Mouse (Mus musculus): ENCODE data around the gene Fam92b. TPM values are rescaled to one million over a fixed set of nuclear protein-coding genes. Genes with fewer than 3 reads are reported as not detected.

Gene Fam92b
- total RNA-seq (2022): not detected

GRCm38 (mm10) chr8:120177318-120178123, at the start of gene Fam92b:
Gene Fam92b (minus strand): TSS chr8:120177466.
- DNase-seq (ENCODE audit: low spot score in 2 of 2): no peak

GRCm38 (mm10) chr8:120225421-120226151, 48.3 kb upstream of the Fam92b start:
- DNase-seq (ENCODE audit: low spot score in 2 of 2): no peak

- DNase-seq (ENCODE audit: low spot score in 2 of 2): no peak
Measured at GRCm38 (mm10) chr8:120224521-120225420, 47.5 kb upstream of the Fam92b start.

GRCm38 (mm10) chr8:120222548-120222947, 45.3 kb upstream of the Fam92b start:
- DNase-seq (ENCODE audit: low spot score in 2 of 2): no peak

- no peak for DNase-seq (ENCODE audit: low spot score in 2 of 2)
Measured at GRCm38 (mm10) chr8:120216855-120217830, 39.9 kb upstream of the Fam92b start.

GRCm38 (mm10) chr8:120215416-120216141, 38.3 kb upstream of the Fam92b start:
- peak in 1 of 2 experiments; percentile 76 for DNase-seq (ENCODE audit: low spot score in 2 of 2)

- DNase-seq (ENCODE audit: low spot score in 2 of 2): peak; percentile 79 to 88
Measured at GRCm38 (mm10) chr8:120213939-120214338, 36.7 kb upstream of the Fam92b start.

- no peak for DNase-seq (ENCODE audit: low spot score in 2 of 2)
Measured at GRCm38 (mm10) chr8:120213229-120213628, 36.0 kb upstream of the Fam92b start.

GRCm38 (mm10) chr8:120212596-120212995, 35.3 kb upstream of the Fam92b start:
- DNase-seq (ENCODE audit: low spot score in 2 of 2): no peak

GRCm38 (mm10) chr8:120211345-120211744, 34.1 kb upstream of the Fam92b start:
- peak in 1 of 2 experiments; percentile 58 for DNase-seq (ENCODE audit: low spot score in 2 of 2)

- no peak for DNase-seq (ENCODE audit: low spot score in 2 of 2)
Measured at GRCm38 (mm10) chr8:120208113-120208512, 30.8 kb upstream of the Fam92b start.

- DNase-seq (ENCODE audit: low spot score in 2 of 2): no peak
Measured at GRCm38 (mm10) chr8:120207364-120207763, 30.1 kb upstream of the Fam92b start.

- DNase-seq (ENCODE audit: low spot score in 2 of 2): no peak
Measured at GRCm38 (mm10) chr8:120205916-120206315, 28.6 kb upstream of the Fam92b start.

GRCm38 (mm10) chr8:120204736-120205360, 27.6 kb upstream of the Fam92b start:
- DNase-seq (ENCODE audit: low spot score in 2 of 2): no peak

GRCm38 (mm10) chr8:120202546-120202945, 25.3 kb upstream of the Fam92b start:
- no peak for DNase-seq (ENCODE audit: low spot score in 2 of 2)

- no peak for DNase-seq (ENCODE audit: low spot score in 2 of 2)
Measured at GRCm38 (mm10) chr8:120201351-120201750, 24.1 kb upstream of the Fam92b start.

- DNase-seq (ENCODE audit: low spot score in 2 of 2): no peak
Measured at GRCm38 (mm10) chr8:120192118-120192517, 14.9 kb upstream of the Fam92b start.

GRCm38 (mm10) chr8:120191633-120192032, 14.4 kb upstream of the Fam92b start:
- DNase-seq (ENCODE audit: low spot score in 2 of 2): no peak

- peak; percentile 94 to 98 for DNase-seq (ENCODE audit: low spot score in 2 of 2)
Measured at GRCm38 (mm10) chr8:120190810-120191413, 13.6 kb upstream of the Fam92b start.
